Mouse (Mus musculus) small intestine, adult 2 months (tissue): ENCODE results near the gene Tmem19. TPM values are rescaled to one million over a fixed set of nuclear protein-coding genes. Genes with fewer than 3 reads are reported as not detected.

Source experiments
- H3K27ac ChIP-seq: fragments of 200-500 bp; 2 replicates; pipeline ENCODE4 v1.5.1; 2012; ENCODE audit warnings: low read depth, low read length, control low read depth, inconsistent platforms; ENCODE audit not compliant: insufficient read depth
- H3K27me3 ChIP-seq: fragments of 200-500 bp; 2 replicates; pipeline ENCODE4 v1.6.1; 2012; ENCODE audit warnings: mild to moderate bottlenecking, moderate library complexity, low read length, inconsistent platforms; ENCODE audit not compliant: control insufficient read depth, insufficient read depth
- H3K36me3 ChIP-seq: fragments of 200-500 bp; 2 replicates; pipeline ENCODE4 v1.6.1; 2012; ENCODE audit warnings: mild to moderate bottlenecking, low read length, control low read depth, inconsistent platforms; ENCODE audit not compliant: control insufficient read depth, insufficient read depth
- H3K4me1 ChIP-seq: fragments of 200-500 bp; 2 replicates; pipeline ENCODE4 v1.6.1; 2012; ENCODE audit warnings: low read length, inconsistent platforms, mixed read lengths; ENCODE audit not compliant: control insufficient read depth, insufficient read depth, insufficient read length
- H3K4me3 ChIP-seq: fragments of 200-500 bp; 2 replicates; pipeline ENCODE4 v1.5.1; 2012; ENCODE audit warnings: low read depth, mild to moderate bottlenecking, control low read depth, inconsistent platforms, low read length, moderate library complexity
- CTCF ChIP-seq: fragments of 200-500 bp; IDR thresholded peaks from 2 replicates; pipeline ENCODE4 v1.5.1; 2012; ENCODE audit warnings: low read depth, mild to moderate bottlenecking, control low read depth, inconsistent platforms, low read length, moderate library complexity, mixed read lengths; ENCODE audit not compliant: insufficient replicate concordance, insufficient read length; ENCODE audit errors: extremely low read depth
- POLR2A ChIP-seq: fragments of 200-500 bp; IDR thresholded peaks from 2 replicates; pipeline ENCODE4 v1.6.1; 2012; ENCODE audit warnings: low read depth, mild to moderate bottlenecking, control low read depth, inconsistent platforms, low read length, moderate library complexity
- WGBS: fragments of 180-500 bp; shearing (Covaris S2); methylation state at CpG from one replicate; pipeline ENCODE4 v1.1.7; 2018; 5-methylcytosine and 5-hydroxymethylcytosine counted together
- polyA plus RNA-seq: library from polyadenylated mRNA; depleted of rRNA; stranded (reverse); fragments of >200 nt; gene quantifications from 2 replicates; pipeline ENCODE4 v1.2.3, GENCODE M21; 2012; rRNA removed

Gene Tmem19
- polyA plus RNA-seq, 1 experiment: 29.9 TPM

GRCm38 (mm10) chr10:115294715-115295114 lies 67.6 kb downstream of the Tmem19 start:
- no peak overlapping the region for H3K27ac ChIP-seq
- 94% methylated on average over 7 of the region's 7 CpGs for WGBS
- H3K27me3 ChIP-seq: no peaks in the 10 kb centered on the region
- no peaks in the 10 kb centered on the region for H3K4me1 ChIP-seq
- H3K4me3 ChIP-seq: no peak overlapping the region
- no peak for TF ChIP-seq CTCF
- TF ChIP-seq POLR2A: no peak
- peaks cover 59% of the 10 kb centered on the region for H3K36me3 ChIP-seq

GRCm38 (mm10) chr10:115293946-115294345 lies 68.4 kb downstream of the Tmem19 start:
- H3K36me3 ChIP-seq: peaks cover 58% of the 10 kb centered on the region
- H3K27me3 ChIP-seq: no peaks in the 10 kb centered on the region
- no peak for TF ChIP-seq CTCF
- no peak for TF ChIP-seq POLR2A
- no peaks in the 10 kb centered on the region for H3K4me1 ChIP-seq
- H3K4me3 ChIP-seq: no peak overlapping the region
- 91% methylated on average over 7 of the region's 7 CpGs for WGBS
- no peak overlapping the region for H3K27ac ChIP-seq

- Histone ChIP-seq H3K4me3 (no peak overlapping the region), H3K36me3 (peaks cover 57% of the 10 kb centered on the region), H3K27me3 (no peaks in the 10 kb centered on the region), H3K27ac (no peak overlapping the region), H3K4me1 (no peaks in the 10 kb centered on the region)
- no peak for TF ChIP-seq CTCF
- no peak for TF ChIP-seq POLR2A
- WGBS: 92% methylated on average over 9 of the region's 9 CpGs
Measured at GRCm38 (mm10) chr10:115290671-115291070, 71.6 kb downstream of the Tmem19 start.

Other genes with a start within 250 kb of the Tmem19 start
- gene Tph2, start 177.5 kb downstream of the Tmem19 start, polyA plus RNA-seq: not detected in 2 replicates
- 1.8 and 6.2 TPM in 2 replicates for gene Tbc1d15, start 111.0 kb downstream of the Tmem19 start, polyA plus RNA-seq
- gene Rab21, start 46.9 kb downstream of the Tmem19 start, polyA plus RNA-seq: 12.6 and 28.8 TPM in 2 replicates
- 1.5 and 2.1 TPM in 2 replicates for gene Thap2, start 21.9 kb upstream of the Tmem19 start, polyA plus RNA-seq
- 3.3 and 5.3 TPM in 2 replicates for gene Zfc3h1, start 22.5 kb upstream of the Tmem19 start, polyA plus RNA-seq
- not detected in 2 replicates for gene A930009A15Rik, start 207.5 kb upstream of the Tmem19 start, polyA plus RNA-seq
- gene Lgr5, start 225.3 kb upstream of the Tmem19 start, polyA plus RNA-seq: 10.2 and 15.0 TPM in 2 replicates